Mouse (Mus musculus) Patski (cell line): ENCODE measurements around the gene Gm49661. TPM values are rescaled to one million over a fixed set of nuclear protein-coding genes. Genes with fewer than 3 reads are reported as not detected.

Source experiments
- ATAC-seq: fragments of 100-300 bp; one replicate; pipeline ENCODE4 v1.8.0; 2021
- CTCF ChIA-PET: fragments of 350-600 bp; sonication (Branson Sonifier 250); formaldehyde crosslinking; loops from one replicate; lab custom pipeline; 2022; ENCODE audit warnings: inconsistent platforms; lab: Charles Lee
- POLR2A ChIA-PET: fragments of 350-600 bp; sonication (Branson Sonifier 250); formaldehyde crosslinking; loops from one replicate; lab custom pipeline; 2022; ENCODE audit warnings: antibody characterized with exemption, inconsistent platforms; lab: Charles Lee
- DNase-seq: peaks from one replicate; pipeline ENCODE4 v3.0.0-alpha.2; 2011; ENCODE audit warnings: low read depth, low spot score
- H3K27me3 ChIP-seq: fragments of 371-371 bp; one replicate; pipeline ENCODE4 v1.5.1; 2021
- CTCF ChIP-seq: fragments of 100-300 bp; IDR thresholded peaks from one replicate; pipeline ENCODE4 v1.5.1; 2021
- in situ Hi-C: fragments of 300-500 bp; cut with MboI; formaldehyde crosslinking; loops from 3 replicates; pipeline ENCODE4 v1.11.1; 2018; ENCODE audit warnings: low pct_unique_long_range_greater_than_20kb, mixed read lengths
- polyA plus RNA-seq: library from polyadenylated mRNA; unstranded; gene quantifications from one replicate; pipeline ENCODE4 v1.2.3, GENCODE M21; 2021

Gene Gm49661
- polyA plus RNA-seq, 1 experiment from 2014 or later, result 6.4 TPM

DNA sequence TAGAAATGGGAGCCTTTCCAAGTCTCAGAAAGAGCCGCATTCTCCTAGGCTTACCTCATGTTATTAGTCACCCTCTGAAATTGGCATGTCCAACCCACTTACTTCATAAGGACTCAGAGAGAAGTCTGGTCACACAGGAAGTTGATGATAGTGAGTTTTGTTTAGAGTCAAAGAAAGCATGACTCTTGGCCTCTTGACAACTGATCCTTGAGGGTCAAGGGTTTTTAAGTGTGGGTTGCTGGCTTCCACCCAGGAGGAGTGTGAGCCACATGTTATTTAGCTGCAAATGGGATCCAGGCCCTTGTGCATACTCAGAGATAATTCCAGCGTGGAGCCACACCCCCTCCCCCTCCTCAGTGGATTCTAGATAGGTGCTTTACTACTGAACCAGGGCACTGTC lies 47.6 kb downstream of the Gm49661 start:
- TF ChIP-seq CTCF, result no peak
- DNase-seq (peak; percentile 4), ATAC-seq (no peak)
- ChIA-PET CTCF (interaction anchor here (1.3 kb wide), 1 partner anchor 18 kb away, joined by 3 read pairs; no protein-coding TSS in a partner anchor), POLR2A (no interaction called here)
- H3K27me3 ChIP-seq, result peaks cover 10% of the 10 kb centered on the region
- in situ Hi-C loops, result loop anchor here (5.0 kb wide), 1 partner anchor 36 kb away; no protein-coding TSS in a partner anchor

DNA sequence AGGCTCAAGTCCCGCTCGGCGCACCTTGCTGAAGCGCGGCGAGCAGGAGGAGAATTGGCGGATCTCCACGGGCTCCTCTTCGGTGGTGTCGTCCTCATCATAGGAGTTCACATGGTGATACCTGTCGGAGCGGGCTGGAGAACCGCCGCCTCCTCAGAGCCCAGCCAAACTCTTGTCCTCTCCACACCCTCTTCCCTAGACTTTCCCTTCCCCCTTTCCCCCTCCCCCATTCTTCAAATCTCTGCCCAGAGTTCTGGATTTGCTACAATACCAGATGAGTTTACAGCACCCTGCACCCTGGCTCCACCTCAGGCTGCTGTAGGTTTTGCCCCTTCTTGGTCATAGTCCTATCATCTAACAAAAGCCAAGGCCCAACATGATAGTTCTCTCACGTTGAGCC lies 50.6 kb downstream of the Gm49661 start:
- POLR2A ChIA-PET, result no interaction called here
- DNase-seq, result no peak
- ATAC-seq, result no peak

DNA sequence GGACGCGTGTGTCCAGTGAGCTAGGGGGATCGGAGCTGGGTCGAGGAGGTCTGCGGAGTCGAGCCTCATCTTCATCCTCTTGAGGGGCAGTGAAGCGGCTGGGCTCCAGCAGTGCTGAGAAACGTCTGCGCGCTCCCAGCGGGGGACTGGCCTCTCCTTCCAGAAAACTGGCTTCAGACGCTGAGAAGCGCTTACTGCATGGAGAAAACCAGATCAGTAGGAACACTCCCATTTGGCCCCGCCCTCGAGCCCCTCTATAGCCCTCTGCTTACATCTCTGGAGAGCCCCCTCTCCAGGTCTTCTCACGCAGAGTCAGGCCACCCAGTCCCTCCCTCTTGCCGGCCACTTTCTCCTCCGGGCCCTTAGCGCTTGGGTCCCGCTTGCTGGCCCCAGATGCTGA lies 51.5 kb downstream of the Gm49661 start:
- ATAC-seq, result no peak
- POLR2A ChIA-PET, result no interaction called here
- no peak for TF ChIP-seq CTCF
- CTCF ChIA-PET, result no interaction called here
- in situ Hi-C loops, result no loop called here
- DNase-seq, result no peak
- H3K27me3 ChIP-seq, result peaks cover 12% of the 10 kb centered on the region

More for the DNA sequence above, 50.6 kb downstream of the Gm49661 start:
- TF ChIP-seq CTCF, result no peak
- peaks cover 12% of the 10 kb centered on the region for H3K27me3 ChIP-seq
- in situ Hi-C loops, result no loop called here
- CTCF ChIA-PET, result no interaction called here

Other genes with a start within 250 kb of the Gm49661 start
- gene G430095P16Rik, start 246.4 kb downstream of the Gm49661 start, polyA plus RNA-seq, result 1.4 TPM
- gene Nfix, start 169.1 kb downstream of the Gm49661 start, polyA plus RNA-seq, result 32.5 TPM
- gene Dand5, start 146.6 kb downstream of the Gm49661 start, polyA plus RNA-seq, result 12.5 TPM
- 31.8 TPM for gene Gadd45gip1, start 137.9 kb downstream of the Gm49661 start, polyA plus RNA-seq
- gene Rad23a, start 128.8 kb downstream of the Gm49661 start, polyA plus RNA-seq, result 126 TPM
- 1,232 TPM for gene Calr, start 122.5 kb downstream of the Gm49661 start, polyA plus RNA-seq
- 79.6 TPM for gene Farsa, start 112.4 kb downstream of the Gm49661 start, polyA plus RNA-seq
- 6.0 TPM for gene Syce2, start 97.3 kb downstream of the Gm49661 start, polyA plus RNA-seq
- 55.5 TPM for gene Gcdh, start 75.5 kb downstream of the Gm49661 start, polyA plus RNA-seq
- 0.28 TPM for gene Klf1, start 67.5 kb downstream of the Gm49661 start, polyA plus RNA-seq
- gene Dnase2a, start 60.9 kb downstream of the Gm49661 start, polyA plus RNA-seq, result 25.9 TPM
- gene Mast1, start 32.1 kb downstream of the Gm49661 start, polyA plus RNA-seq, result 0.60 TPM
- gene Rtbdn, start 22.4 kb downstream of the Gm49661 start, polyA plus RNA-seq, result 0.22 TPM
- 668 TPM for gene Prdx2, start 154 bp upstream of the Gm49661 start, polyA plus RNA-seq
- gene Rnaseh2a, start 334 bp upstream of the Gm49661 start, polyA plus RNA-seq, result 91.5 TPM
- gene Junb, start 9.3 kb upstream of the Gm49661 start, polyA plus RNA-seq, result 280 TPM
- 33.0 TPM for gene Hook2, start 21.2 kb upstream of the Gm49661 start, polyA plus RNA-seq
- 0.05 TPM for gene Best2, start 45.1 kb upstream of the Gm49661 start, polyA plus RNA-seq
- 159 TPM for gene Asna1, start 55.8 kb upstream of the Gm49661 start, polyA plus RNA-seq
- 152 TPM for gene Trir, start 57.4 kb upstream of the Gm49661 start, polyA plus RNA-seq
- gene Tnpo2, start 67.5 kb upstream of the Gm49661 start, polyA plus RNA-seq, result 83.7 TPM
- 32.7 TPM for gene Fbxw9, start 90.6 kb upstream of the Gm49661 start, polyA plus RNA-seq
- gene Gm5741, start 98.5 kb upstream of the Gm49661 start, polyA plus RNA-seq, result 0.21 TPM
- gene Dhps, start 102.3 kb upstream of the Gm49661 start, polyA plus RNA-seq, result 57.6 TPM
- gene Wdr83os, start 111.3 kb upstream of the Gm49661 start, polyA plus RNA-seq, result 104 TPM
- 30.4 TPM for gene Wdr83, start 111.9 kb upstream of the Gm49661 start, polyA plus RNA-seq
- gene Man2b1, start 113.8 kb upstream of the Gm49661 start, polyA plus RNA-seq, result 45.5 TPM
- gene Zfp791, start 153.7 kb upstream of the Gm49661 start, polyA plus RNA-seq, result 2.2 TPM
- gene Cks1brt, start 182.5 kb upstream of the Gm49661 start, polyA plus RNA-seq, result 3.8 TPM